ENCODE assay signal across 10 mouse cellular contexts in genomic region chr2:181602367-181602766, GRCm38 (mm10). TPM values are rescaled to one million over a fixed set of nuclear protein-coding genes. Genes with fewer than 3 reads are reported as not detected.
DNase-seq lines count a peak whose midpoint lies in the region; ATAC-seq and TF ChIP-seq lines count a peak whose summit lies in the region.
"Had no signal": no experiment of that assay in that cellular context is flagged by ENCODE, and none has a peak within 500 bp of the region (broad histone marks: within the 10 kb centered on the region; RNA-seq: fewer than 3 reads in every experiment).

No protein-coding gene starts in this region.

- no peak overlapping the region for H3K9ac ChIP-seq in forebrain, embryonic 11.5 days (ENCODE audit: low read length)
- no peak overlapping the region for H3K9ac ChIP-seq in lung, embryonic 16.5 days (ENCODE audit: low read length)
- no peak overlapping the region; the same call in 1 of the 2 replicates for H3K9ac ChIP-seq in limb, embryonic 14.5 days (ENCODE audit: low read depth, low read length, severe bottlenecking)
- peak overlapping the region; percentile 96 for H3K9ac ChIP-seq in stomach, embryonic 16.5 days (ENCODE audit: low read length)

- no peak for ATAC-seq in forebrain, embryonic 11.5 days (replicated peaks; ENCODE audit: low FRiP score)
- no peak for ATAC-seq in lung, embryonic 16.5 days (ENCODE audit: low read depth)
- no peak for ATAC-seq in limb, embryonic 14.5 days (ENCODE audit: low FRiP score, low read depth)
- ATAC-seq in stomach, embryonic 16.5 days (ENCODE audit: insufficient read depth, low FRiP score): no peak

- no peak overlapping the region for H3K27ac ChIP-seq in forebrain, embryonic 10.5 days
- H3K27ac ChIP-seq in forebrain, embryonic 11.5 days (ENCODE audit: low read depth, low read length): no peak overlapping the region
- no peak overlapping the region for H3K27ac ChIP-seq in lung, embryonic 16.5 days (ENCODE audit: low read length)
- H3K27ac ChIP-seq in limb, embryonic 14.5 days (replicated peaks; ENCODE audit: low read depth, low read length): no peak overlapping the region
- no peak overlapping the region for H3K27ac ChIP-seq in stomach, embryonic 16.5 days (ENCODE audit: low read length)
- no peak overlapping the region for H3K27ac ChIP-seq in thymus, adult 2 months (ENCODE audit: control insufficient read depth, insufficient read depth, low read length)

- no peaks in the 10 kb centered on the region for H3K9me3 ChIP-seq in forebrain, embryonic 10.5 days
- H3K9me3 ChIP-seq in forebrain, embryonic 11.5 days (ENCODE audit: control insufficient read depth, low read length): no peaks in the 10 kb centered on the region
- no peaks in the 10 kb centered on the region for H3K9me3 ChIP-seq in lung, embryonic 16.5 days (ENCODE audit: control insufficient read depth, low read length)
- no peaks in the 10 kb centered on the region for H3K9me3 ChIP-seq in limb, embryonic 14.5 days (ENCODE audit: control insufficient read depth, low read length)
- no peaks in the 10 kb centered on the region for H3K9me3 ChIP-seq in stomach, embryonic 16.5 days (replicated peaks; ENCODE audit: control insufficient read depth, low read length)

- DNase-seq in forebrain, embryonic 10.5 days (ENCODE audit: extremely low spot score, low spot score): no peak
- no peak for DNase-seq in forebrain, embryonic 11.5 days (ENCODE audit: low spot score)
- DNase-seq in lung, adult 18-20 months: no peak
- DNase-seq in limb, embryonic 14.5 days (ENCODE audit: low spot score): no peak
- DNase-seq in gastrocnemius, postnatal 25 days: no peak
- DNase-seq in thymus, adult 2 months: no peak
- DNase-seq: kidney, adult 2 months had no signal

- peaks cover 45% of the 10 kb centered on the region for H3K4me1 ChIP-seq in forebrain, embryonic 10.5 days
- H3K4me1 ChIP-seq in forebrain, embryonic 11.5 days (replicated peaks; ENCODE audit: control insufficient read depth, insufficient read depth, low read length): peaks cover 10% of the 10 kb centered on the region; the same call in 1 of the 2 replicates
- peaks cover 24% of the 10 kb centered on the region for H3K4me1 ChIP-seq in lung, embryonic 16.5 days (replicated peaks; ENCODE audit: control insufficient read depth, insufficient read depth, low read length)
- H3K4me1 ChIP-seq in limb, embryonic 14.5 days (ENCODE audit: control insufficient read depth, insufficient read depth, low read length): peaks cover 17% of the 10 kb centered on the region
- peaks cover 31% of the 10 kb centered on the region for H3K4me1 ChIP-seq in stomach, embryonic 16.5 days (ENCODE audit: control insufficient read depth, insufficient read depth, low read length)
- H3K4me1 ChIP-seq in thymus, adult 2 months (replicated peaks; ENCODE audit: control insufficient read depth, insufficient read depth, low read length): peaks cover 12% of the 10 kb centered on the region

- no peak for TF ChIP-seq POLR2A in limb, embryonic 14.5 days (IDR thresholded peaks at IDR 0.05; ENCODE audit: borderline replicate concordance, extremely low read depth, insufficient read depth, insufficient read length)
- no peak for TF ChIP-seq POLR2A in thymus, adult 2 months (IDR thresholded peaks at IDR 0.05; ENCODE audit: control insufficient read depth, extremely low read depth, insufficient read depth, low read length, poor library complexity)

- WGBS in forebrain, embryonic 10.5 days: 82% methylated on average over 4 of the region's 4 CpGs
- 84% methylated on average over 4 of the region's 4 CpGs for WGBS in forebrain, embryonic 11.5 days
- 57% methylated on average over 4 of the region's 4 CpGs for WGBS in lung, embryonic 16.5 days
- 77% methylated on average over 4 of the region's 4 CpGs for WGBS in limb, embryonic 14.5 days
- 70% methylated on average over 4 of the region's 4 CpGs for WGBS in stomach, embryonic 16.5 days
- 86% methylated on average over 4 of the region's 4 CpGs for WGBS in thymus, adult 2 months

- H3K27me3 ChIP-seq in forebrain, embryonic 10.5 days (ENCODE audit: poor library complexity, severe bottlenecking): peaks cover 3% of the 10 kb centered on the region; the same call in 1 of the 2 replicates
- H3K27me3 ChIP-seq in forebrain, embryonic 11.5 days (ENCODE audit: control insufficient read depth, insufficient read depth, low read length): no peaks in the 10 kb centered on the region
- peaks cover 5% of the 10 kb centered on the region; the same call in 1 of the 2 replicates for H3K27me3 ChIP-seq in lung, embryonic 16.5 days (ENCODE audit: control insufficient read depth, insufficient read depth, low read depth, low read length)
- peaks cover 10% of the 10 kb centered on the region; the same call in 1 of the 2 replicates for H3K27me3 ChIP-seq in limb, embryonic 14.5 days (ENCODE audit: control insufficient read depth, insufficient read depth, low read length)
- no peaks in the 10 kb centered on the region; the same call in 1 of the 2 replicates for H3K27me3 ChIP-seq in stomach, embryonic 16.5 days (ENCODE audit: control insufficient read depth, insufficient read depth, low read length)
- H3K27me3 ChIP-seq in thymus, adult 2 months (ENCODE audit: control insufficient read depth, insufficient read depth, low read length): no peaks in the 10 kb centered on the region

- no peak overlapping the region for H3K4me2 ChIP-seq in forebrain, embryonic 11.5 days (ENCODE audit: low read depth, low read length, severe bottlenecking)
- peak overlapping the region; percentile 65; the same call in 1 of the 2 replicates for H3K4me2 ChIP-seq in lung, embryonic 16.5 days (ENCODE audit: low read depth, low read length)
- H3K4me2 ChIP-seq in limb, embryonic 14.5 days (replicated peaks; ENCODE audit: low read depth, low read length, severe bottlenecking): peak overlapping the region; percentile 79; the same call in 1 of the 2 replicates
- H3K4me2 ChIP-seq in stomach, embryonic 16.5 days (ENCODE audit: low read depth, low read length): peak overlapping the region; percentile 92; the same call in 1 of the 2 replicates

- H3K36me3 ChIP-seq in forebrain, embryonic 10.5 days (replicated peaks): peaks cover 8% of the 10 kb centered on the region
- no peaks in the 10 kb centered on the region for H3K36me3 ChIP-seq in forebrain, embryonic 11.5 days (ENCODE audit: control insufficient read depth, insufficient read depth, low read length)
- no peaks in the 10 kb centered on the region for H3K36me3 ChIP-seq in lung, embryonic 16.5 days (ENCODE audit: control insufficient read depth, insufficient read depth, low read length)
- H3K36me3 ChIP-seq in limb, embryonic 14.5 days (ENCODE audit: control insufficient read depth, insufficient read depth, low read length): no peaks in the 10 kb centered on the region
- no peaks in the 10 kb centered on the region for H3K36me3 ChIP-seq in stomach, embryonic 16.5 days (ENCODE audit: control insufficient read depth, insufficient read depth, low read length)
- H3K36me3 ChIP-seq in thymus, adult 2 months (ENCODE audit: control insufficient read depth, insufficient read depth, low read length): no peaks in the 10 kb centered on the region

- peak overlapping the region; percentile 86; the same call in 1 of the 2 replicates for H3K4me3 ChIP-seq in forebrain, embryonic 10.5 days
- no peak overlapping the region for H3K4me3 ChIP-seq in forebrain, embryonic 11.5 days (ENCODE audit: low read depth, low read length)
- H3K4me3 ChIP-seq in lung, embryonic 16.5 days (ENCODE audit: low read length): peak overlapping the region; percentile 98
- peak overlapping the region; percentile 93 for H3K4me3 ChIP-seq in limb, embryonic 14.5 days (replicated peaks; ENCODE audit: low read length)
- peak overlapping the region; percentile 98 for H3K4me3 ChIP-seq in stomach, embryonic 16.5 days (replicated peaks; ENCODE audit: low read length)
- H3K4me3 ChIP-seq in thymus, adult 2 months (ENCODE audit: control insufficient read depth, insufficient read depth, low read length): no peak overlapping the region

- TF ChIP-seq CTCF in thymus, adult 2 months (IDR thresholded peaks at IDR 0.05; ENCODE audit: borderline replicate concordance, control insufficient read depth, extremely low read depth, insufficient read depth, low read length, poor library complexity): no peak

RNA-seq across cellular contexts. Expression of gene Samd10, which starts 3.4 kb away (rescaled TPM):
- 31.0 and 31.6 TPM in 2 replicates for polyA plus RNA-seq in forebrain, embryonic 10.5 days (2016; fragmentation: Nextera tagmentation; extraction: Ambion mirVana)
- polyA plus RNA-seq in forebrain, embryonic 11.5 days (2014; fragmentation: Nextera tagmentation; extraction: Ambion mirVana): 52.0 and 58.5 TPM in 2 replicates
- polyA plus RNA-seq in lung, embryonic 16.5 days (2015; fragmentation: Nextera tagmentation; extraction: Ambion mirVana): 30.1 and 31.0 TPM in 2 replicates
- 9.2 and 10.3 TPM in 2 replicates for polyA plus RNA-seq in limb, embryonic 14.5 days (2012; rRNA removed)
- polyA plus RNA-seq in limb, embryonic 14.5 days (2014; fragmentation: Nextera tagmentation; extraction: Ambion mirVana): 10.2 TPM in 2 replicates
- 25.7 and 26.7 TPM in 2 replicates for polyA plus RNA-seq in stomach, embryonic 16.5 days (2015; fragmentation: Nextera tagmentation; extraction: Ambion mirVana)
- total RNA-seq in gastrocnemius, postnatal 25 days (2021): 1 to 10 TPM in 1 of 2 experiments, under 1 TPM in 1; 0.97 to 1.1 TPM
- 26.5 and 29.0 TPM in 2 replicates for polyA plus RNA-seq in thymus, adult 2 months (2012; rRNA removed)

RNA-seq across cellular contexts. Expression of gene Zfp512b, which starts 9.8 kb away (rescaled TPM):
- polyA plus RNA-seq in forebrain, embryonic 10.5 days (2016; fragmentation: Nextera tagmentation; extraction: Ambion mirVana): 42.2 and 44.0 TPM in 2 replicates
- 53.7 and 60.7 TPM in 2 replicates for polyA plus RNA-seq in forebrain, embryonic 11.5 days (2014; fragmentation: Nextera tagmentation; extraction: Ambion mirVana)
- polyA plus RNA-seq in lung, embryonic 16.5 days (2015; fragmentation: Nextera tagmentation; extraction: Ambion mirVana): 34.9 and 37.2 TPM in 2 replicates
- 102 and 117 TPM in 2 replicates for polyA plus RNA-seq in limb, embryonic 14.5 days (2012; rRNA removed)
- 58.8 and 59.5 TPM in 2 replicates for polyA plus RNA-seq in limb, embryonic 14.5 days (2014; fragmentation: Nextera tagmentation; extraction: Ambion mirVana)
- polyA plus RNA-seq in stomach, embryonic 16.5 days (2015; fragmentation: Nextera tagmentation; extraction: Ambion mirVana): 32.6 and 33.8 TPM in 2 replicates
- total RNA-seq in gastrocnemius, postnatal 25 days (2021): 10 to 100 TPM; 17.2 to 17.4 TPM
- polyA plus RNA-seq in thymus, adult 2 months (2012; rRNA removed): 87.6 and 89.1 TPM in 2 replicates

RNA-seq across cellular contexts. Expression of gene Prpf6, which starts 10.7 kb away (rescaled TPM):
- polyA plus RNA-seq in forebrain, embryonic 10.5 days (2016; fragmentation: Nextera tagmentation; extraction: Ambion mirVana): 78.5 and 86.9 TPM in 2 replicates
- polyA plus RNA-seq in forebrain, embryonic 11.5 days (2014; fragmentation: Nextera tagmentation; extraction: Ambion mirVana): 76.5 and 82.4 TPM in 2 replicates
- 59.1 and 59.3 TPM in 2 replicates for polyA plus RNA-seq in lung, embryonic 16.5 days (2015; fragmentation: Nextera tagmentation; extraction: Ambion mirVana)
- 29.7 and 41.6 TPM in 2 replicates for polyA plus RNA-seq in limb, embryonic 14.5 days (2012; rRNA removed)
- 57.9 and 64.2 TPM in 2 replicates for polyA plus RNA-seq in limb, embryonic 14.5 days (2014; fragmentation: Nextera tagmentation; extraction: Ambion mirVana)
- 58.9 and 59.1 TPM in 2 replicates for polyA plus RNA-seq in stomach, embryonic 16.5 days (2015; fragmentation: Nextera tagmentation; extraction: Ambion mirVana)
- 10 to 100 TPM; 23.2 to 28.2 TPM for total RNA-seq in gastrocnemius, postnatal 25 days (2021)
- 22.2 and 22.5 TPM in 2 replicates for polyA plus RNA-seq in thymus, adult 2 months (2012; rRNA removed)

RNA-seq across cellular contexts. Expression of gene Uckl1, which starts 17.7 kb away (rescaled TPM):
- polyA plus RNA-seq in forebrain, embryonic 10.5 days (2016; fragmentation: Nextera tagmentation; extraction: Ambion mirVana): 40.7 and 41.3 TPM in 2 replicates
- 51.0 and 51.5 TPM in 2 replicates for polyA plus RNA-seq in forebrain, embryonic 11.5 days (2014; fragmentation: Nextera tagmentation; extraction: Ambion mirVana)
- 49.1 and 54.6 TPM in 2 replicates for polyA plus RNA-seq in lung, embryonic 16.5 days (2015; fragmentation: Nextera tagmentation; extraction: Ambion mirVana)
- polyA plus RNA-seq in limb, embryonic 14.5 days (2012; rRNA removed): 130 and 165 TPM in 2 replicates
- polyA plus RNA-seq in limb, embryonic 14.5 days (2014; fragmentation: Nextera tagmentation; extraction: Ambion mirVana): 41.2 and 46.3 TPM in 2 replicates
- polyA plus RNA-seq in stomach, embryonic 16.5 days (2015; fragmentation: Nextera tagmentation; extraction: Ambion mirVana): 70.9 and 83.3 TPM in 2 replicates
- total RNA-seq in gastrocnemius, postnatal 25 days (2021): 10 to 100 TPM; 23.9 to 26.5 TPM
- polyA plus RNA-seq in thymus, adult 2 months (2012; rRNA removed): 266 and 327 TPM in 2 replicates

RNA-seq across cellular contexts. Expression of gene Gm29797, which starts 54.5 kb away (rescaled TPM):
- polyA plus RNA-seq in forebrain, embryonic 10.5 days (2016; fragmentation: Nextera tagmentation; extraction: Ambion mirVana): 0.21 and 0.26 TPM in 2 replicates
- not detected in 2 replicates for polyA plus RNA-seq in forebrain, embryonic 11.5 days (2014; fragmentation: Nextera tagmentation; extraction: Ambion mirVana)
- 0.21 and 0.49 TPM in 2 replicates for polyA plus RNA-seq in lung, embryonic 16.5 days (2015; fragmentation: Nextera tagmentation; extraction: Ambion mirVana)
- polyA plus RNA-seq in limb, embryonic 14.5 days (2012; rRNA removed): 0.23 and 0.63 TPM in 2 replicates
- polyA plus RNA-seq in limb, embryonic 14.5 days (2014; fragmentation: Nextera tagmentation; extraction: Ambion mirVana): 0.37 and 0.52 TPM in 2 replicates
- 0.31 TPM in 1 of 2 replicates, not detected in the other for polyA plus RNA-seq in stomach, embryonic 16.5 days (2015; fragmentation: Nextera tagmentation; extraction: Ambion mirVana)
- total RNA-seq in gastrocnemius, postnatal 25 days (2021): not detected
- polyA plus RNA-seq in thymus, adult 2 months (2012; rRNA removed): 0.57 and 1.0 TPM in 2 replicates
- total RNA-seq: common myeloid progenitor, adult 5-6 weeks had no signal

Comparison
In these comparisons a context has a peak if more than half of its experiments do, and no peak if none do; other contexts are left out.
1. H3K4me3 ChIP-seq: peak in forebrain, embryonic 10.5 days (single experiment), lung, embryonic 16.5 days (single experiment), limb, embryonic 14.5 days (single experiment) and stomach, embryonic 16.5 days (single experiment); none in forebrain, embryonic 11.5 days (single experiment) and thymus, adult 2 months (single experiment).